Mouse (Mus musculus): ENCODE data around the gene Cbln1.

The Cbln1 gene

DNA sequence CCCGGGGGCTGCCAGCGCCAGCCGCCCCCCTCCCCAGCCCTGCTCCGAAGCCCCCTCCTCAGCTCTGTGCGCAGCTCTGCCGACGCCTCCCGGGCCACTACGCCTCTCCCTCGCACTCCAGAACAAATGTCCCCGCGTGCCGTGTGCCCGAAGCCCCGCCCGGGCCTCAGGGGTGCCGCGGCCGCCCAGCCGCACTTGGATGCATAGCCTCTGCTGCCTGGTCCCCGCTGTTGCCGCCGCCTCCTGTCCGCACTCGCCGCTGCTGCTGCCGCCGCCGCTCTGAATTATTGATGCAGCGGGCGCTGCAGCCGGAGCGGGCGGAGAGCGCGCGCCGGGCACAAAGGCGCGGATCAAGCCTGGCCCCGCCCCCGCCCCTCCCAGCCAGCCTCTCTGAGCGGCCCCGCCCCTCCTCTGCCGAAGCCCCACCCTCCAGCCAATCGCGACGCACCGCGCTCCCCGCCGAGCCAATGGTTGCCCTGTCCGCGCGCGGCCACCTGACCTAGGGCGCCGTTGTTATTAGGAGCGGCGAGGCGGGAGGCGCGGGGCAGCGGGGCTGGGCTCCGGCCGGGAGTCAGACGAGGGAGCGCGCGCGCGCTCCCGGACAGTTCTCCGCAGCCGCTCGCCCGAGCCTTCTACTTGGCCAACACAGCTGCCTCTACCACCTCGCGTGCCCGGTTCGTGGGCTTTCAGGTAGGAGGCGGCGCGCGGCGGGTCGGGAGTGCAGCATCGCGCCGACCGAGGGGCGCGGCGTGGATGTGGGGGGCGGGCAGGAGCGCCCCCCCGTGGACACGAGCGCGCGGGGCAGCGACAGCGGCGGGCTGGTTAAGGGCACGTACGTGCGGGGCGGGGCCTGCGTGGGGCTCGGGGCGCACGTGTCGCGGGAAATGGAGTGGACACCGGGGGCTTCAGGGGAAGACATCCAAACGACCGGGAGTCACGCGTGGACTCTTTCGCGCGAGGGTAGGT is at the start of gene Cbln1:
TSS of gene Cbln1 (minus strand) at position 339 of the 966 bp plus-strand sequence.
- peak; percentile 98 for DNase-seq (ENCODE audit: low spot score)

DNA sequence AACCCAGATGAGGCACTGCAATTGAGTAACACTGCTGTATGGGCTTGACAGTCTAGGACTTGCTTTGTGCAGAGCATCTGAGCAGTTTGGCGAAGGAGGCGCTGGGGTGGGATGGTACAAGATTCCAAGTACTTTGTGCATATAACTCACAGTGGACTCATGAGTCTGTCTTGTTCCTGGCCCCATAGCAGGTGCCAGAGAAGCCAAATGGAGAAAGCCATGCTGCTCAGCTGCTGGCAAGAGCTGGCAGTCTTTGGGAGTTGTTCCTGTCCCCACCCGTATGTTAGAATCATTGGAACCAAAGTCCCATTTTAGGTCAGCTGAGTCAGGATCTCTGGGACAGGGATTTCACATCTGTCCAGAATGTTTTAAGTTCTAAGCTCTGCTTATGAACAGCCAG is 44.7 kb upstream of the Cbln1 start:
- no peak for DNase-seq (ENCODE audit: low spot score)

DNA sequence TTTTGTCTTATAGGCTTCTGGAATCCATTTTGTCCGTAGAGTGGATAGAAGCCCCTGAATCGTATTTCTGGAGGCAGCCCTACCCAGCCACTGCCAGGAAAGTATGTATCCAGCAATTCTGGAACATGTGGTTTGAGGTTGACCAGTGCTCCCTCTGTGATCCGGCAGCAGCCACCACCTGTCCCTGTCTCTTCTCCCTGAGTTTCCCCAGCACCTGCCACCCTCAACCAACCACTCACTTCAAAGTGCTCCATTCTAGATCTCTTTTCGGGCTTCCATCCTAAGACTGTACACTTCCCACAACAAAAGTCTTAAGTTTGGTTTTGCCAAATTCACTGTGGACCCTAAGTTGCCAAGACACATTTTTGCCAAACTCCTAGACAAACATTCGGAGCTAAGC is 41.4 kb upstream of the Cbln1 start:
- no peak for DNase-seq (ENCODE audit: low spot score)

GRCm38 (mm10) chr8:87513350-87513749 is 40.9 kb upstream of the Cbln1 start:
- DNase-seq (ENCODE audit: low spot score): no peak

- DNase-seq (ENCODE audit: low spot score): no peak
Measured at GRCm38 (mm10) chr8:87512636-87513035, 40.2 kb upstream of the Cbln1 start.

GRCm38 (mm10) chr8:87507046-87507445 is 34.6 kb upstream of the Cbln1 start:
- DNase-seq (ENCODE audit: low spot score): no peak

DNA sequence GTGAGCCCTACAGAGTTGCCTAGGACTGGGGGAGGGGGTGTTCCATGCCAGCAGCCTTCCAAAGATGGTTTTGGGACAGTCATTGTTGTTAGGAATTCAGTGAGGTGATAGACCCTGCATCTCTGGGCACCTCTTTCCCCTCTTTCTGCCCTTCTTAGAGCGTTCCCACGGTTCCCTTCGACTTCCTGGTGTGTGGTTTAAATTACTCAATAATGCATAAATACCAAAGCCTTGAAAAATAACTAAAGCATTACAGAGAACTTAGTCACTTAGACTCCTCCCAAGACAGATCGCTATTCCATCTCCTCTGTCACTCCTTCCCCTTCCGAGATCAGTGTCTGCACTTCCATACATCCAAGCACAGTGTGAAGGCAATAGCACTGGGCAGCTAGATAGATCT is 32.0 kb upstream of the Cbln1 start:
- no peak for DNase-seq (ENCODE audit: low spot score)

- DNase-seq (ENCODE audit: low spot score): no peak
Measured at GRCm38 (mm10) chr8:87502684-87503083, 30.3 kb upstream of the Cbln1 start.

- peak; percentile 60 for DNase-seq (ENCODE audit: low spot score)
Measured at GRCm38 (mm10) chr8:87497641-87498040, 25.2 kb upstream of the Cbln1 start.

- no peak for DNase-seq (ENCODE audit: low spot score)
Measured at GRCm38 (mm10) chr8:87496511-87496910, 24.1 kb upstream of the Cbln1 start.

- DNase-seq (ENCODE audit: low spot score): no peak
Measured at GRCm38 (mm10) chr8:87494862-87495261, 22.5 kb upstream of the Cbln1 start.

DNA sequence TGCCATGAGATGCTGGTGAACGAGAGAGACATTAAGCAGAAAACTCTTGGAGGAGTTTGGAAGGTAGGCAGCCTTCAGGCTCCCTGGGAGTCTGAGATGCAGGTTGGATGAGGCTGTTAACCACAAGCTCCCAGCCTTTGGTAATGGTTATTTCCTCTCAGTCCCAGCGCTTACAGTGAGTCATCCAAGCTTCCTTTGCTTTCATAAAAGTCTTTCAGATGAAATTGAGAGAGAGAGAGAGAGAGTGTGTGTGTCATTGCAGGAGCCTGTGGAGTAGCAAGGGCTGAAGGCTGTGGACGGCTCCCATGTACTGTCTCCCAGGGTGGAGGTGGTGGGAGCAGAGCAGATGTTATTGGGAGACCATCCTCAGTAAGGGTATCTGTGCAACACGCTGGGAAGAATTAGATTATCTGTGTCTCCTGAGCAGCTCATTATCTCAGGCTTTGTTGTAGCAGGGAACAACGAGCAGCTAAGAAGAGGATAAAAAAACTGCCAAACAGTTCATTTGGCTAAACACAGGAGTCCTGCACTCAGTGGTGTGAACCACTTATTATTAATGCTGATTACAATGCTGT is 17.5 kb upstream of the Cbln1 start:
- DNase-seq (ENCODE audit: low spot score): no peak

DNA sequence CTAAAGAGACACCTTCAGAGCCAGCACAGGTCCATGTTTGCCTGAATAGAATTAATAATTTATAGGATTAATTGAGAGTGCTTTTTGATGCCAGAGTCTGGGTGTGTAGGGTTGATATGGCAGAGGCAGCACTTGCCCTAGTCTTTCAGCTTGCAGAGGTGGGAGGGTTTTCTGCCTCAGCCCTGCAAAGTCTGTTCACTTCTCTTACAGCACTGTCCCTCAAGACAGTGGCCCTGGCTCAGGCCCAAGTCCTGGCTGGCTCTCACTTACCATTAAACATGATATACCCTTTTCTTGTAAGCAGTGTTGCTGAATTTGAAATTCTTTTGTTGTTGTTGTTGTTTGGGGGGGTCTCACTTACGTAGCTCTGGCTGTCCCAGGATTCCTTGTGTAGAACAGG is 9.0 kb upstream of the Cbln1 start:
- no peak for DNase-seq (ENCODE audit: low spot score)

- DNase-seq (ENCODE audit: low spot score): no peak
Measured at GRCm38 (mm10) chr8:87478221-87478620, 5.8 kb upstream of the Cbln1 start.

DNA sequence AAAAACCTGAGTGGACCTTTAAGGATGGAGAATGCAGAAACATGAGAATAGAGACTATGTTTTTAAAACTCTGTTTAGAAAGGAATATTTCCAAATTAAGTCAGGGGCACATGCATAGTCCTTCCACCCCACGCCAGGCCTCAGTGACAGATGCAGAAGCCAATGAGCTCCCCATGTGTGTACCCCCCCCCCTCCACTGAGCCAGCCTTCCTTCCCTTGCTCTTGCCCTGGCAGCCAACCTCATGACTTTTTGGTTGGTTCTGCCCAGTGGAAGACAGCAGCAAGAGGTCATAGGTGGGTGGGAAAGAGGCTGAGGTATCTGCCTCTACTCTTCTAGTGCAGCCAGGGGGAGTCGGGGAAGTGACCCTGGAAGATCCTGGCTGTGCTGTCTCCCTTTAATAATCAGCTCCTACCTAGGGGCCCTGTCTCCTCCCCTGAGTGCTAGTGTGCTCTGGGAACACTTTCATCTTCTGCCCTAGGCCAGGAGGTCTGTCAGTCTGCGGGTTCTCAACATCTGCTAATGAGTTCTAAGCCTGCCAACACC is 4.8 kb upstream of the Cbln1 start:
- no peak for DNase-seq (ENCODE audit: low spot score)

DNA sequence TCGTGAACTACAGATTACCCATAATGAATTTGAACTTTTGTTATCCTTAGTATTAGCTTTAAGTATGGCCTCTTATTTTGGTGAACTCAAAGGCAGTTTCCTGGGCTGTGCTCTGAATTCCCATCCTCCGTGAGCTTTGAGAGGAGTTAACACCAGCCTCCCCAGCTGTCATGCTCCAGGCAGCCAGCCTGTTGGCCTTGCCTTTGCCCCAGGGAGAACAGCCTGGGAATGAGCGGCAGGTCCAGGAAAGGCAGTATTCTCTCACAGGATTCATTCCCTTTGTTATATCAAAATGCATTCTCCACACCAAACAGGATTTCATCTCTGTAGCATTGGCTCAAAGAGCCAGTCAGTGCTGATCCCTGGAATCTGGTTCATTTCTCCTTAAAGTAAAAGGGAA is 3.1 kb upstream of the Cbln1 start:
- DNase-seq (ENCODE audit: low spot score): no peak

DNA sequence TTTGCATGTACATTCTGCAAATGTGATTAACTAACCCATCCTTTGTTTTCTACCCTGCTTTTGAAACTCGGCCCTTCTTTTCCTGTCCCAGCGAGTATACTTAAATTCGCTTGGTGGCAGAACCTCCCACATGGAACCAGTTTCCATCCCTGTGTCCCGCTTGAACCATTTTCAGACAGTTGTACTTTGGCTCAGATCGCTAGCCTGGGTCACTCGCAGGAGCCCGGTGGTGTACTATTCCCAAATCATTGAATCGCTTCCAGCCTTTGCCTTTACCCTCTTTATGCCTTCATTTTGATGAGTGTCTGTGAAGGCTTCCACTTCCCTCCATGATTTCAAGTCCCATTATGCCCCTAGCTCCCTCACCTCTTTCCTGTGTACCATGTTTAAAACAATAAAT is 2.0 kb upstream of the Cbln1 start:
- no peak for DNase-seq (ENCODE audit: low spot score)

- DNase-seq (ENCODE audit: low spot score): no peak
Measured at GRCm38 (mm10) chr8:87473940-87474339, 1.5 kb upstream of the Cbln1 start.

GRCm38 (mm10) chr8:87473314-87473713 is 905 bp upstream of the Cbln1 start:
- peak; percentile 49 for DNase-seq (ENCODE audit: low spot score)

DNA sequence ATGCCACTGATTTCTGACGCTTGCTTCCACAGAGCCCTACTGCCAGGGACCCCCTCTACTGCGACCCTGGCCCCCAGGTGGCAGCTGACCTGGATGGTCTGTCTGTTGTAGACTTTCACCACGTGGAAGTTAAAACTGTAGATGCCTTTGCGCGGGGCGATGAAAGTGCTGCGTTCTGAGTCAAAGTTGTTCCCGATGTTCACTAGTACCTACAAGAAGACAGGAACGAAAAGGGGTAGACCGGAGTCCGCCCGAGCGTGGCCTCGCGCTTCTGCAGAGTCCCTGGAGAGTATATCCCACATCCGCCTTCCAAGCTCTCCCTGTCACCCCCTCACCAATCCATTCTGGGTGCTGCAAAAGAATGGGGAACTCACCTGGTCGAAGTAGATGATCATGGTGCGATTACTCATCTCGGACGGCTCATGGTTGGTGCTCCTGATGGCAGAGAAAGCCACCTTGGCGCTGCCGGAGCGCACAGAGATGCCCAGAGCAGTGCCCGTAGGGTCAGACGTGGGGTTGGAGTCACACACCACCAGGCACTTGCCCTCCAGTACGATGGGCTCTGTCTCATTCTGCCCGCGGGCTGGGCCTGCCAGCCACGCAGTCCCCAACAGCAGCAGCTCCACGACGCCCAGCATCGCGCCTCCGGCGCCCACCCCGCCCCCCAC is 672 bp downstream of the Cbln1 start:
- DNase-seq (ENCODE audit: low spot score): peak; percentile 33

GRCm38 (mm10) chr8:87470834-87471602 is 1.4 kb downstream of the Cbln1 start:
- DNase-seq (ENCODE audit: low spot score): peak; percentile 48

Data from embryo, embryonic 10 days (tissue).